Mouse (Mus musculus): ENCODE data around the gene Rps11. TPM values are rescaled to one million over a fixed set of nuclear protein-coding genes. Genes with fewer than 3 reads are reported as not detected.

The Rps11 gene
- polyA plus RNA-seq, 1 experiment: 2,217 TPM

DNA sequence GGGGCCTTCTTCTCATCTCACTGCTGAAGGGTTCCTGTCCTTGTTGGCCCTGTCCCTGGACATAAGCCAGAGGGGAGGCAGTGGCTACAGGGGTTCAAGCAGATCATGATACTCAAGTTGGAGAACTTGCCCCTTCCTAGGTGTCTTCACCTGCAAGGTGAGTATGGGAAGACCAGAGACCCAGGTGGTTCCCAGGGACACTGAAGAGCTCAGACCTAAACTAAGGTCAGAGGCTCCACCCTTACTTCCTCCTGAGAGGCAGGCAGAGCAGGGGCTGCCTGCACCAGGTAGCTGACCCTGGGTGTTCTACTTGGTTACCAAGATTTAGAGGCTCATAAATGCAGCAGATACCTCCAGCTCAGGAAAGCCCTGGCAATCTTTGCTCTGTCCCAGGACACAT, 2.3 kb downstream of the Rps11 start:
- Histone ChIP-seq H3K4me2 (ENCODE audit: low read depth) (no peak overlapping the region), H3K79me2 (ENCODE audit: control insufficient read depth, insufficient read depth) (peaks cover 29% of the 10 kb centered on the region), H3K27me3 (ENCODE audit: control insufficient read depth, insufficient read depth, insufficient read length) (no peaks in the 10 kb centered on the region), H3K4me3 (peak overlapping the region; percentile 81), H3K36me3 (ENCODE audit: control insufficient read depth, insufficient read depth) (peaks cover 59% of the 10 kb centered on the region), H3ac (ENCODE audit: control insufficient read depth, insufficient read length) (no peak overlapping the region)
- no peak for TF ChIP-seq MYOG (IDR thresholded peaks at IDR 0.05; ENCODE audit: control insufficient read depth in 1 of 3, insufficient read depth in 1 of 3, insufficient read length in 2 of 3, low read depth in 2 of 3)
- no peak for TF ChIP-seq SRF (IDR thresholded peaks at IDR 0.05; ENCODE audit: control insufficient read depth, insufficient read length, low read depth)
- no peak for TF ChIP-seq MYOD1 (IDR thresholded peaks at IDR 0.05; ENCODE audit: control insufficient read depth in 1 of 3, insufficient read length in 2 of 3, low read depth in 2 of 3)
- no peak for TF ChIP-seq POLR2A (IDR thresholded peaks at IDR 0.05; ENCODE audit: insufficient read length, low read depth)
- TF ChIP-seq CEBPB (IDR thresholded peaks at IDR 0.05; ENCODE audit: insufficient read depth, poor library complexity, severe bottlenecking): no peak
- no peak for TF ChIP-seq TCF3 (IDR thresholded peaks at IDR 0.05; ENCODE audit: insufficient read length, low read depth)
- no peak for TF ChIP-seq USF1 (IDR thresholded peaks at IDR 0.05; ENCODE audit: low read depth)
- no peak for TF ChIP-seq E2F4 (IDR thresholded peaks at IDR 0.05; ENCODE audit: insufficient read depth)
- no peak for TF ChIP-seq TCF12 (IDR thresholded peaks at IDR 0.05; ENCODE audit: insufficient read depth, poor library complexity, severe bottlenecking)

DNA sequence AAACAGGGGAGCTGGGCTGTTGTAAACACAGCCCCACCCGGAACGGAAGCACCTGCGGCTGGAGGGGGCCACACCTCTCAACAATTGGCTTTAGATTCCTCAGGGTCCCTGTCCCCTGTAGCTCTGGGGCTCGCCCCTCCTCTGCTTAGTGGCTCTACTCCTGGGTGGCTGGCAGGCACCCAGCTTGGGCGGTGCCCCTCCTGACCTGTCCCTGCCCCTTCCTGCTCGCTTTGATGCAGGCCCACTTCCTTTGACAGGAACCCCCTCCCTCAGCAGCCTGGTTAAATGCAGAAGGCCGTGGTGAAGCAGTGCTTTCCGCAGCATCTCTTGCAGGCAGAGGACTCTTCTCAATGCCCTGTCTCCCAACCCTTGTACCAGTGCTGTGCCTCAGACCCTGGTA, 2.8 kb downstream of the Rps11 start:
- Histone ChIP-seq H3K79me2 (ENCODE audit: control insufficient read depth, insufficient read depth) (peaks cover 23% of the 10 kb centered on the region), H3K4me2 (ENCODE audit: low read depth) (no peak overlapping the region), H3ac (ENCODE audit: control insufficient read depth, insufficient read length) (no peak overlapping the region), H3K36me3 (ENCODE audit: control insufficient read depth, insufficient read depth) (peaks cover 53% of the 10 kb centered on the region), H3K27me3 (ENCODE audit: control insufficient read depth, insufficient read depth, insufficient read length) (no peaks in the 10 kb centered on the region), H3K4me3 (no peak overlapping the region)
- TF ChIP-seq TCF12 (IDR thresholded peaks at IDR 0.05; ENCODE audit: insufficient read depth, poor library complexity, severe bottlenecking): no peak
- TF ChIP-seq POLR2AphosphoS2 (IDR thresholded peaks at IDR 0.05; ENCODE audit: insufficient read length, low read depth): peak; percentile 68

DNA sequence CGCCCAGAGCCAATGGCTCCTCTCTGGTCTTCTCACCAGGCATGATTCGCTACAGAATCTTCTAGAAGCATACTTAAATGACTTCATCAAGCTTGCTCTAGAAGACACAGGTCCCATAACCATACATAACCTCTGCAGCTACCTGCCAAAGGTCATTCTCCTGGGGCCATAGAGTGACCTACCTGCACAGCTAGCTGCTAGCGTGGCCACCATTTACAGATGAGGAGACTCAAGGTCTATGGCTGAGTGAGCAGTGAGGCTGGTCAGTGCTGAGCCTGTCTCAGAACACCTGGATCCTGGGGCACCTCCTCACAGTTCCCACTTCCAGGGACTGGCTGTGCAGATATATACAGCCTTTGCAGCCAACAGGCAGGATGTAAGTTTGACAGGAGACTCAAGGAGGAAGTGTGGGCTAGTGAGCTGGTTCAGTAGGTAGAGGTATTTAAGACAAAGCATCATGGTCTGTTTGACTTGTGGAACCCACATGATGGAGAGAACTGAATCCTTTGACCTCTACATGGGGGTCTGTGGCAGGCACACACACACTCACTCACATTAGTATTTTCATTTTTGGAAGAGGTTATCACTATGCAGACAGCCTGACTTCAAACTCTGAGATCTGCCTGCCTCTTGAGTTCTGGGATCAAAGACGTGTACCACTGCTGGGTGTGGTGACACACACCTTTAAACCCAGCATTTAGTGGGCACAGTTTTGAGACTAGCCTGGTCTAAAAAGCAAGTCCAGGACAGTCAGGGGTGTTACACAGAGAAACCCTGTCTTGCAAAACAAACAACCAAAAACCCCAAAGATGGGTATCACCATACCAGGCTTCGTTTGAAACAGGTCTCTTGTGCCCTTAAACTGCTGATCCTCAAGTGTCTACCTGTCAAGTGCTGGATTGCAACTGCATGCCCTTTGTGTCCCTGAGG, 4.2 kb downstream of the Rps11 start:
- TF ChIP-seq E2F4 (IDR thresholded peaks at IDR 0.05; ENCODE audit: insufficient read depth): no peak
- TF ChIP-seq MYOD1 (IDR thresholded peaks at IDR 0.05; ENCODE audit: control insufficient read depth in 1 of 3, insufficient read length in 2 of 3, low read depth in 2 of 3): no peak
- no peak for TF ChIP-seq REST (IDR thresholded peaks at IDR 0.05; ENCODE audit: insufficient read depth, insufficient read length)
- TF ChIP-seq CEBPB (IDR thresholded peaks at IDR 0.05; ENCODE audit: insufficient read depth, poor library complexity, severe bottlenecking): no peak
- TF ChIP-seq POLR2A (IDR thresholded peaks at IDR 0.05; ENCODE audit: insufficient read length, low read depth): no peak
- no peak for TF ChIP-seq POLR2AphosphoS2 (IDR thresholded peaks at IDR 0.05; ENCODE audit: insufficient read length, low read depth)
- TF ChIP-seq USF1 (IDR thresholded peaks at IDR 0.05; ENCODE audit: low read depth): no peak
- no peak overlapping the region for H3ac ChIP-seq (ENCODE audit: control insufficient read depth, insufficient read length)
- H3K36me3 ChIP-seq (ENCODE audit: control insufficient read depth, insufficient read depth): peaks cover 39% of the 10 kb centered on the region
- no peaks in the 10 kb centered on the region for H3K27me3 ChIP-seq (ENCODE audit: control insufficient read depth, insufficient read depth, insufficient read length)
- H3K4me2 ChIP-seq (ENCODE audit: low read depth): no peak overlapping the region
- peaks cover 16% of the 10 kb centered on the region for H3K79me2 ChIP-seq (ENCODE audit: control insufficient read depth, insufficient read depth)
- no peak overlapping the region for H3K4me3 ChIP-seq

DNA sequence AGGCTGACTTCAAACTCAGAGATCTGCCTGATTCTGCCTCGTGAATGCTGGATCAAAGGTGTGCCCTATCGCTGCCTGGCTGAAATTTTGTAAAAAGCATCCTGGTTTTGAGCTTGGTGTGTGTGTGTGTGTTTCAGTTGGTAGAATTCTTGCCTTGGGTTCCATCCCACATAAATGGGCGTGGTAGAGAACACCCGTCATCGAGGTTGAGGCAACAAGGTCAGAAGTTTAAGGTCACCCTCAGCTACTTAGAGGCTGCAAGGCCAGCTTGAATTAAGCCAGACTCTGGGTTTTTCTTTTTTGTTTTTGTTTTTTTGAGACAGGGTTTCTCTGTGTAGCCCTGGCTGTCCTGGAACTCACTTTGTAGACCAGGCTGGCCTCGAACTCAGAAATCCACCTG, 5.9 kb downstream of the Rps11 start:
- H3K4me2 ChIP-seq (ENCODE audit: low read depth): no peak overlapping the region
- peaks cover 8% of the 10 kb centered on the region for H3K79me2 ChIP-seq (ENCODE audit: control insufficient read depth, insufficient read depth)
- H3ac ChIP-seq (ENCODE audit: control insufficient read depth, insufficient read length): no peak overlapping the region
- no peak for TF ChIP-seq POLR2A (IDR thresholded peaks at IDR 0.05; ENCODE audit: insufficient read length, low read depth)
- no peak for TF ChIP-seq MAX (IDR thresholded peaks at IDR 0.05; ENCODE audit: low read depth)
- no peak for TF ChIP-seq REST (IDR thresholded peaks at IDR 0.05; ENCODE audit: insufficient read depth, insufficient read length)
- TF ChIP-seq POLR2AphosphoS2 (IDR thresholded peaks at IDR 0.05; ENCODE audit: insufficient read length, low read depth): no peak
- TF ChIP-seq TCF12 (IDR thresholded peaks at IDR 0.05; ENCODE audit: insufficient read depth, poor library complexity, severe bottlenecking): no peak
- TF ChIP-seq TCF3 (IDR thresholded peaks at IDR 0.05; ENCODE audit: insufficient read length, low read depth): no peak
- TF ChIP-seq CEBPB (IDR thresholded peaks at IDR 0.05; ENCODE audit: insufficient read depth, poor library complexity, severe bottlenecking): no peak
- TF ChIP-seq E2F4 (IDR thresholded peaks at IDR 0.05; ENCODE audit: insufficient read depth): no peak
- TF ChIP-seq USF1 (IDR thresholded peaks at IDR 0.05; ENCODE audit: low read depth): no peak
- no peak for TF ChIP-seq MYOD1 (IDR thresholded peaks at IDR 0.05; ENCODE audit: control insufficient read depth in 1 of 3, insufficient read length in 2 of 3, low read depth in 2 of 3)
- no peaks in the 10 kb centered on the region for H3K27me3 ChIP-seq (ENCODE audit: control insufficient read depth, insufficient read depth, insufficient read length)
- peaks cover 39% of the 10 kb centered on the region for H3K36me3 ChIP-seq (ENCODE audit: control insufficient read depth, insufficient read depth)
- H3K4me3 ChIP-seq: no peak overlapping the region

DNA sequence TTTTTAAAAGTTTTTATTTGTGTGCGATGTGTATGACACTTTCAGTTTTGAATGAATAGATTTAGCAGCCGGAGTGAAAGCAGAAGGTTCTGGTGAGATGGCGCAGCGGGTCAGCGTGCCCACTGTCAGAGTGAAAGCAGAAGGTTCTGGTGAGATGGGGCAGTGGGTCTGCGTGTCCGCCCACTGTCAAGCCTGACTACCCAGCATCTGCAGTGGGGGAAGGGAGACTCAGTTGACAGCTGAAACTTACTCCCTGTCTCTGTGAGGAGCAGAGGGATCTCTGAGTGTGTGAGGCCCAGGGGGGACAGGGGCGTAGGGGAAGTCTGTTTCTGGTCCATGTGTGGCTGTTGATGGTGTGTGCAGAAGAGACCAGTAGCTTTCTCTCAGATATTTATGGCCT, 6.7 kb downstream of the Rps11 start:
- Histone ChIP-seq H3K4me2 (ENCODE audit: low read depth) (no peak overlapping the region), H3ac (ENCODE audit: control insufficient read depth, insufficient read length) (no peak overlapping the region), H3K27me3 (ENCODE audit: control insufficient read depth, insufficient read depth, insufficient read length) (no peaks in the 10 kb centered on the region), H3K79me2 (ENCODE audit: control insufficient read depth, insufficient read depth) (peaks cover under 1% of the 10 kb centered on the region), H3K36me3 (ENCODE audit: control insufficient read depth, insufficient read depth) (peaks cover 33% of the 10 kb centered on the region), H3K4me3 (no peak overlapping the region)
- TF ChIP-seq E2F4 (IDR thresholded peaks at IDR 0.05; ENCODE audit: insufficient read depth) (no peak), SRF (IDR thresholded peaks at IDR 0.05; ENCODE audit: control insufficient read depth, insufficient read length, low read depth) (no peak), CEBPB (IDR thresholded peaks at IDR 0.05; ENCODE audit: insufficient read depth, poor library complexity, severe bottlenecking) (no peak), REST (IDR thresholded peaks at IDR 0.05; ENCODE audit: insufficient read depth, insufficient read length) (no peak), USF1 (IDR thresholded peaks at IDR 0.05; ENCODE audit: low read depth) (no peak), TCF12 (IDR thresholded peaks at IDR 0.05; ENCODE audit: insufficient read depth, poor library complexity, severe bottlenecking) (no peak), POLR2A (IDR thresholded peaks at IDR 0.05; ENCODE audit: insufficient read length, low read depth) (no peak), TCF3 (IDR thresholded peaks at IDR 0.05; ENCODE audit: insufficient read length, low read depth) (no peak), MAX (IDR thresholded peaks at IDR 0.05; ENCODE audit: low read depth) (no peak), MYOD1 (IDR thresholded peaks at IDR 0.05; ENCODE audit: control insufficient read depth in 1 of 3, insufficient read length in 2 of 3, low read depth in 2 of 3) (no peak), MYOG (IDR thresholded peaks at IDR 0.05; ENCODE audit: control insufficient read depth in 1 of 3, insufficient read depth in 1 of 3, insufficient read length in 2 of 3, low read depth in 2 of 3) (no peak), POLR2AphosphoS2 (IDR thresholded peaks at IDR 0.05; ENCODE audit: insufficient read length, low read depth) (no peak)

Measured in myocyte (in vitro differentiated cells).